Mouse (Mus musculus): ENCODE results near the gene Mllt6. TPM values are rescaled to one million over a fixed set of nuclear protein-coding genes. Genes with fewer than 3 reads are reported as not detected.

The Mllt6 gene
- 3.5 and 4.3 TPM in 2 replicates for polyA plus RNA-seq (2014; fragmentation: Nextera tagmentation; extraction: Ambion mirVana)

- Histone ChIP-seq H3K4me3 (ENCODE audit: low read depth, low read length) (peak within 1 kb of the TSS; percentile 97), H3K4me1 (ENCODE audit: control insufficient read depth, insufficient read depth, low read length) (peaks cover 39% of the 10 kb centered on the region), H3K9ac (ENCODE audit: low read length) (peak within 1 kb of the TSS; percentile 93), H3K27ac (ENCODE audit: low read depth, low read length) (peak within 1 kb of the TSS; percentile 87), H3K9me3 (ENCODE audit: control insufficient read depth, low read length) (no peaks in the 10 kb centered on the region), H3K4me2 (peak within 1 kb of the TSS; percentile 70), H3K27me3 (ENCODE audit: control insufficient read depth, insufficient read depth, low read length) (peaks cover 12% of the 10 kb centered on the region), H3K36me3 (ENCODE audit: control insufficient read depth, insufficient read depth, low read length) (peaks cover 13% of the 10 kb centered on the region)
- DNase-seq (ENCODE audit: low spot score, missing footprints) (peak; percentile 98), ATAC-seq (ENCODE audit: low FRiP score) (peak; percentile 60)
- WGBS = 0% methylated on average over 18 of the region's 76 CpGs
These were observed at the start of gene Mllt6 for GRCm38 (mm10) chr11:97662893-97663527. TSS of gene Mllt6 (plus strand) at chr11:97663414.

- H3K4me1 ChIP-seq (ENCODE audit: control insufficient read depth, insufficient read depth, low read length) = no peaks in the 10 kb centered on the region
- H3K9ac ChIP-seq (ENCODE audit: low read length) = no peak overlapping the region
- 81% methylated on average over 4 of the region's 4 CpGs for WGBS
- ATAC-seq (ENCODE audit: low FRiP score) (no peak), DNase-seq (ENCODE audit: low spot score, missing footprints) (no peak)
- H3K27ac ChIP-seq (ENCODE audit: low read depth, low read length) = no peak overlapping the region
- H3K4me3 ChIP-seq (ENCODE audit: low read depth, low read length) = no peak overlapping the region
- H3K36me3 ChIP-seq (ENCODE audit: control insufficient read depth, insufficient read depth, low read length) = no peaks in the 10 kb centered on the region
- no peak overlapping the region for H3K4me2 ChIP-seq
- no peaks in the 10 kb centered on the region; the same call in 1 of the 2 replicates for H3K27me3 ChIP-seq (ENCODE audit: control insufficient read depth, insufficient read depth, low read length)
- H3K9me3 ChIP-seq (ENCODE audit: control insufficient read depth, low read length) = no peaks in the 10 kb centered on the region
These were observed 47.9 kb upstream of the Mllt6 start for GRCm38 (mm10) chr11:97615276-97615675.

- Histone ChIP-seq H3K27ac (ENCODE audit: low read depth, low read length) (no peak overlapping the region), H3K36me3 (ENCODE audit: control insufficient read depth, insufficient read depth, low read length) (no peaks in the 10 kb centered on the region), H3K4me2 (no peak overlapping the region), H3K4me1 (ENCODE audit: control insufficient read depth, insufficient read depth, low read length) (no peaks in the 10 kb centered on the region), H3K9ac (ENCODE audit: low read length) (no peak overlapping the region), H3K4me3 (ENCODE audit: low read depth, low read length) (no peak overlapping the region), H3K27me3 (ENCODE audit: control insufficient read depth, insufficient read depth, low read length) (no peaks in the 10 kb centered on the region; the same call in 1 of the 2 replicates), H3K9me3 (ENCODE audit: control insufficient read depth, low read length) (no peaks in the 10 kb centered on the region)
- WGBS = 66% methylated on average over 11 of the region's 11 CpGs
- DNase-seq (ENCODE audit: low spot score, missing footprints) (no peak), ATAC-seq (ENCODE audit: low FRiP score) (no peak)
These were observed 44.8 kb upstream of the Mllt6 start for GRCm38 (mm10) chr11:97618368-97618767.

GRCm38 (mm10) chr11:97619391-97619795 lies 43.8 kb upstream of the Mllt6 start:
- no peaks in the 10 kb centered on the region; the same call in 1 of the 2 replicates for H3K27me3 ChIP-seq (ENCODE audit: control insufficient read depth, insufficient read depth, low read length)
- H3K4me3 ChIP-seq (ENCODE audit: low read depth, low read length) = no peak overlapping the region
- H3K27ac ChIP-seq (ENCODE audit: low read depth, low read length) = no peak overlapping the region
- no peaks in the 10 kb centered on the region for H3K4me1 ChIP-seq (ENCODE audit: control insufficient read depth, insufficient read depth, low read length)
- peak; percentile 90 for DNase-seq (ENCODE audit: low spot score, missing footprints)
- no peaks in the 10 kb centered on the region for H3K36me3 ChIP-seq (ENCODE audit: control insufficient read depth, insufficient read depth, low read length)
- WGBS = 42% methylated on average over 5 of the region's 5 CpGs
- H3K4me2 ChIP-seq = no peak overlapping the region
- H3K9ac ChIP-seq (ENCODE audit: low read length) = no peak overlapping the region
- no peak for ATAC-seq (ENCODE audit: low FRiP score)
- H3K9me3 ChIP-seq (ENCODE audit: control insufficient read depth, low read length) = no peaks in the 10 kb centered on the region

GRCm38 (mm10) chr11:97622440-97622839 lies 40.8 kb upstream of the Mllt6 start:
- H3K27me3 ChIP-seq (ENCODE audit: control insufficient read depth, insufficient read depth, low read length) = peaks cover 15% of the 10 kb centered on the region
- H3K9me3 ChIP-seq (ENCODE audit: control insufficient read depth, low read length) = no peaks in the 10 kb centered on the region
- 0 out of 2 replicates have a peak, but pooled peaks have one; percentile 7 for ATAC-seq (ENCODE audit: low FRiP score)

GRCm38 (mm10) chr11:97623166-97623565 lies 40.0 kb upstream of the Mllt6 start:
- Histone ChIP-seq H3K36me3 (ENCODE audit: control insufficient read depth, insufficient read depth, low read length) (no peaks in the 10 kb centered on the region), H3K27me3 (ENCODE audit: control insufficient read depth, insufficient read depth, low read length) (peaks cover 22% of the 10 kb centered on the region), H3K27ac (ENCODE audit: low read depth, low read length) (no peak overlapping the region), H3K9me3 (ENCODE audit: control insufficient read depth, low read length) (no peaks in the 10 kb centered on the region), H3K4me3 (ENCODE audit: low read depth, low read length) (no peak overlapping the region), H3K4me2 (no peak overlapping the region), H3K4me1 (ENCODE audit: control insufficient read depth, insufficient read depth, low read length) (peaks cover 23% of the 10 kb centered on the region), H3K9ac (ENCODE audit: low read length) (no peak overlapping the region)
- WGBS = 65% methylated on average over 9 of the region's 9 CpGs
- ATAC-seq (ENCODE audit: low FRiP score) (no peak), DNase-seq (ENCODE audit: low spot score, missing footprints) (no peak)

More at GRCm38 (mm10) chr11:97622440-97622839, 40.8 kb upstream of the Mllt6 start:
- Histone ChIP-seq H3K4me2 (no peak overlapping the region), H3K4me3 (ENCODE audit: low read depth, low read length) (no peak overlapping the region), H3K4me1 (ENCODE audit: control insufficient read depth, insufficient read depth, low read length) (peaks cover 16% of the 10 kb centered on the region), H3K27ac (ENCODE audit: low read depth, low read length) (no peak overlapping the region), H3K9ac (ENCODE audit: low read length) (no peak overlapping the region), H3K36me3 (ENCODE audit: control insufficient read depth, insufficient read depth, low read length) (no peaks in the 10 kb centered on the region)
- 4% methylated on average over 6 of the region's 6 CpGs for WGBS
- peak; percentile 97 for DNase-seq (ENCODE audit: low spot score, missing footprints)

GRCm38 (mm10) chr11:97625551-97625950 lies 37.7 kb upstream of the Mllt6 start:
- ATAC-seq (ENCODE audit: low FRiP score) (no peak), DNase-seq (ENCODE audit: low spot score, missing footprints) (no peak)
- H3K9me3 ChIP-seq (ENCODE audit: control insufficient read depth, low read length) = no peaks in the 10 kb centered on the region
- peaks cover 42% of the 10 kb centered on the region for H3K27me3 ChIP-seq (ENCODE audit: control insufficient read depth, insufficient read depth, low read length)
- 79% methylated on average over 5 of the region's 5 CpGs for WGBS
- H3K9ac ChIP-seq (ENCODE audit: low read length) = no peak overlapping the region
- H3K4me2 ChIP-seq = no peak overlapping the region
- H3K4me1 ChIP-seq (ENCODE audit: control insufficient read depth, insufficient read depth, low read length) = peaks cover 30% of the 10 kb centered on the region
- no peaks in the 10 kb centered on the region for H3K36me3 ChIP-seq (ENCODE audit: control insufficient read depth, insufficient read depth, low read length)
- no peak overlapping the region for H3K27ac ChIP-seq (ENCODE audit: low read depth, low read length)
- no peak overlapping the region for H3K4me3 ChIP-seq (ENCODE audit: low read depth, low read length)

GRCm38 (mm10) chr11:97626431-97626830 lies 36.8 kb upstream of the Mllt6 start:
- WGBS = 3% methylated on average over 13 of the region's 13 CpGs
- Histone ChIP-seq H3K27me3 (ENCODE audit: control insufficient read depth, insufficient read depth, low read length) (peaks cover 51% of the 10 kb centered on the region), H3K4me2 (peak overlapping the region; percentile 58), H3K36me3 (ENCODE audit: control insufficient read depth, insufficient read depth, low read length) (no peaks in the 10 kb centered on the region), H3K9me3 (ENCODE audit: control insufficient read depth, low read length) (no peaks in the 10 kb centered on the region), H3K4me3 (ENCODE audit: low read depth, low read length) (no peak overlapping the region; the same call in 1 of the 2 replicates), H3K9ac (ENCODE audit: low read length) (no peak overlapping the region), H3K4me1 (ENCODE audit: control insufficient read depth, insufficient read depth, low read length) (peaks cover 30% of the 10 kb centered on the region), H3K27ac (ENCODE audit: low read depth, low read length) (no peak overlapping the region)
- DNase-seq (ENCODE audit: low spot score, missing footprints) (no peak), ATAC-seq (ENCODE audit: low FRiP score) (no peak)

- peak; percentile 94 for DNase-seq (ENCODE audit: low spot score, missing footprints)
These were observed 36.4 kb upstream of the Mllt6 start for GRCm38 (mm10) chr11:97626850-97627249.

More at GRCm38 (mm10) chr11:97626850-97627249, 36.4 kb upstream of the Mllt6 start:
- peak overlapping the region; percentile 71; the same call in 1 of the 2 replicates for H3K4me3 ChIP-seq (ENCODE audit: low read depth, low read length)
- peaks cover 30% of the 10 kb centered on the region for H3K4me1 ChIP-seq (ENCODE audit: control insufficient read depth, insufficient read depth, low read length)
- H3K27me3 ChIP-seq (ENCODE audit: control insufficient read depth, insufficient read depth, low read length) = peaks cover 55% of the 10 kb centered on the region
- H3K36me3 ChIP-seq (ENCODE audit: control insufficient read depth, insufficient read depth, low read length) = no peaks in the 10 kb centered on the region
- ATAC-seq (ENCODE audit: low FRiP score) = no peak
- 3% methylated on average over 10 of the region's 10 CpGs for WGBS
- H3K9ac ChIP-seq (ENCODE audit: low read length) = no peak overlapping the region
- H3K4me2 ChIP-seq = peak overlapping the region; percentile 58
- no peak overlapping the region for H3K27ac ChIP-seq (ENCODE audit: low read depth, low read length)
- H3K9me3 ChIP-seq (ENCODE audit: control insufficient read depth, low read length) = no peaks in the 10 kb centered on the region

Measured in midbrain, embryonic 11.5 days (tissue).